Mouse (Mus musculus) ovary, postnatal 10 days (tissue): ENCODE data around the gene Ttc30a1.

ENCODE experiments used
- DNase-seq: peaks from one replicate; pipeline ENCODE4 v3.0.0; 2022; ENCODE audit warnings: low spot score

The Ttc30a1 gene

DNA sequence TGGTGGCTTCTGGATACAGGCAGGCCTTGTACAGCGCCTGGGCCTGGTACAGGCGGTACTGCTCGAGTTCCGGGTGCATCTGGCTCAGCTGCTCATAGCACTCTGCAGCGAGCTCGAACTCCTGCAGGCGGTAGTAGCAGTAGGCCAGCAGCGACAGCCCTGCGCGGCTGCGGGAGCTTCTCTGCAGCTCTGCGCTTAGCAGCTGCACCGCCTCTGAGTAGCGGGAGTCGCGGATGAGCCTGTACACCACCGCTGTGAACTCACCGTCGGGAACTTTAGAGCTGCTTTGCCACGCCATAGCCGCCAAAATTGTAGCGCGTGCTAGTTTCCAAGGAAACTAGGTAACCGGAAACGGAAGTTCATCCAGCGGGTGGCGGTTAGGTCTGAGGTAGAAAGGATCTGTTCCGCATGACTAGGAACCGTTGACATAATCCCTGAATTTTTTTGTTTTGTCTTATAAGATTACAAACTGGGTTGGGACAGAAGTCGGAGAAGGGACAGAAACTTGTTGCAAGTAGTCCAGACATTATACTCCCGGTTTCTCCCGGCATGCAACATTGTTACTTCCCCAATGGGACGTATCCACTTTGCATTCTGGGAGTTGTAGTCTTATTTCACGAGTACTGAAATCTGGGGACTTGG is at the start of gene Ttc30a1:
Ttc30a1 (minus strand) TSS at position 528 of the 642 bp plus-strand sequence.
- DNase-seq: peak; percentile 49

DNA sequence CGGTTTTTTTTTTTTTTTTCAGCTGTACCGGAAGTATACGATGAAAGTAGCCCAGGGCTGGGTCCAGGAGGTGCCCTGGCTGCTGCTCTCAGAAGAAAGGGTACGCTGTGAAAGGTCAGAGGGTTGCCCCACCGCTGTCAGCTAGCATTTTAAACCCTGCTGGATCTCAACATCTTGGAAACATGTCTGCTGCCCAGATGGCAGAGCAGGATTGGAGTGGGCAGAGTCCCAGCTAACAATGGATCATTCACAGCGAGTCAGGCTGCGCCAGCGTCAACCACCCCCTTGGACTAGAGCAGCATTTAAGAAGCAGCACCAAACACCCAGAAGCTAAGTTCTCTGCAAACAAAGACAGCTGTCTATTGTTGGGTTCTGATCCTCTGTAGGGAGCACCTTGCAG is 48.3 kb upstream of the Ttc30a1 start:
- DNase-seq: no peak

DNA sequence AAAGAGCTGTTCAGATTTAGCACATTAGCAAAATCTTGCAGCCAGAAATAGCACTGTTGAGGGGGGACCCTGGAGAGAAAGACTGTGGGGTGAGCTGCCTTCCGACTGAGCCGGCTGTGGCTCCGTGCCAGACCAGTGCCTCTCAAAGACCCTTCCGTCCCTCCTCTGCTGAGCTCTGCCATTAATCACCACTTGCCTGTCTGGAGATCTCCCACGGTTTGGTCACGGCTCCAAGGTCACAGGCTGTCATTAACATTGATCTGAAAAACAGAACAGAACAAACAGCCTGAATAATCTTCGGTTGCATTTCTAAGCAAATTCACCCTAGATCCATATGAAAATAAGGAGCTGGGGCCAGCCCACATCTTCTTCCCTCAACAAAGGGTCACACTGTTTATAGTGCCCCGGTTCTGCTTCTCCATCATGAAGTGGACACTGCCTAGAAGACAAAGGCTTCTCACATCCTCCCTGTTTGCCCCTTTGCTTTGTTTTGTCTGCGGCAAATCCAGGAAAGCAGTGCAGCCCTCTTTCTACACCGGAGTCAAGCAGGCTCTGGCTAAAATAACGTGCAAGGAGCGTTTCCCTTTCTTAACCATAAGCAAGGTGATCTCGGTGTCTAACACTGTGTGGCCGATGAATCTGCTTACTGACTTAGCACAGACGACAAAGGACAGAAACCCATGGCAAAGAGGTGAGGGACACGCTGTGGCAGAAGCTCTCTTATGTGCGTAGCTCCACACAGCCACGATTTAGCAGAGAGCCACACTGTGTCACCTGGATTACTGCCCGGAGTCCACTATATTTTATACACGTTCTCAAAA is 47.5 kb upstream of the Ttc30a1 start:
- no peak for DNase-seq

DNA sequence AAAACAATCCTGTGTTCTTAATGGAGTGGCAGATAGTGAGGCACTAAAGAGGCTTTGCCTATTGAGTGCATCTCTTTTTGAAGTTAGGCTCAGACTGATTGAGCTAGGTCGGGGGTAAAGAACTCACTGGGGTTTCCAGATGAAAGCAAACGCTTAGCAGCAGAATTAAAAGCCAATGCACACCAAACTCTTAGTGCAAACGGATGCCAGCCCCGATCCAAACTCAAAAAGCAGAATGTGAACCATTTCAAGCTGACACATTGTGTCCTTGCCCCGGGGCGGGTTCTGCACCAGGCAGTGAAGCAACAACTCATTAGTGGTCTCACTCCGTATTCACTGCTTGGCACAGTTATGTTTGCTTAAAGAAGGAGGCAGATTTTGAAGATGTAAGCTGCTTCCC is 35.1 kb upstream of the Ttc30a1 start:
- no peak for DNase-seq

DNA sequence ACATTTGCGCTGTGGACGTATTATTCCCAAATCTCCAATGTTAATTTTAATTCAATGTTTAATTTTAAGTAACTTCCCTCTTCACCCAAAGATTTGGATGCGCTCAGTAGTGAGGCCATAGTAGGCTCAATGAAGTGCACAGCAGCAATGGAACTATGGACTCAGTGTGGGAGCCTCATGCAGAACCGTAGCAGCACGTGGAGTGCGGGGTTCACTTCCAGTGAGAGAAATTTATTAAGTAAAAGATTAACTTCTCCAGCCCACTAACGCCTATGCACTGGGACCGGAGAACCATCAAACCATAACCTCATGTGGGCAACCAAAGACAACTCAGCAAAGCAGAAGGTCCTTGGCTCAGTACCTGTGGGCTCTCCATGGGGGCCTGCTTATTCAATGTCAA is 34.4 kb upstream of the Ttc30a1 start:
- DNase-seq: no peak

DNA sequence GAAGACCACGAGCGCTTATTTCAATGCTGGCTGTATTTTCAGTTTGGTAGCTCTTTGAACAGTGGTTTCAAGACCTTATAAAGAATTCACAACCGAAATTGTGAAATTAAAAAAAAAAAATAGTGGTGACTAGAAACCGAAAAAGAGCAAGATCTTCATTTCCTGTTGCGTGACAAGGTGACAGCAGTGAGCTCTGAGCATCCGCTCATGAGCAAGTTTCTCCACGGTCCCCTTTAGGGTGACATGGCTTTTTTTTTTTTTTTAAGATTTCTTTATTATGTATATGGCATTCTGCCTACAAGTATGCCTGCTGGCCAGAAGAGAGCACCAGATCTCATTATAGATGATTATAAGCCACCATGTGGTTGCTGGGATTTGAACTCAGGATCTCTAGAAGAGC is 33.7 kb upstream of the Ttc30a1 start:
- DNase-seq: no peak

DNA sequence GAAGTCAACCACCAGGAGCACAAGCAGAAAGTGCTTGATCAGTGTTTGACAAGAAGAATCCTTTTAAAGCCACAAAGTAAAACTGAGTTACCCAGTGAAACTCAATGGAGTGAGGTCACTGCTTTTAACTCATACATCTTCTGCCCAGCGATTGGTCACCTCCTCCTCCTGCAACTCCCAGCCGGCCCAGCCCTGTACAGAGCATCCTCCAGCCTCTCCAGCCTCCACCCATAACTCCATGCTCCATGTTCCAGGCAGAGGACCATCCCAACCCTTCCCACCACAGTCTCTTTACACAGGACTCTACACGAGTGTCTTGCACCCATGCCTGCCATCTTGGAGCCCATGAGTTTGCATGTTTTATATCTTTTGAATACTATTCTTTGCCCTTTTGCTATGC is 32.9 kb upstream of the Ttc30a1 start:
- no peak for DNase-seq

DNA sequence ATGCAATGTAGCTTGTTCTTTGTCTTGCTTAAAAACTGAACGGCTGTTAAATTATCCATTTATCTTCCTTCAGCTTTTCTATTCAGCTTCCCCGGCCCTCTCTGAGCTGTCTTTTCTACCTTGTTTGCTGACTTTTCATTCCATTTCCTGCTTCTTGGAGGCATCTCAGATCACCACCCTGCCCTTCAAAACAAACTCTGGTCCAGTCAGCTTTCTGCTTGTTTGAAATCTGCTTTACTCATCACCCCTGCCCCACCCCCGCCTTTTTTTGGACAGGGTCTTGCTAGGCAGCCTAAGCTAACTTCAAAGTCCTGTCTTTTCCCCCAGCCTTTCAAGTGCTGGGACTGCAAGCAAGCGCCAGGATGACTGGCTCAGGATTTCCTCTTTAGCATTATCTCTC is 24.4 kb upstream of the Ttc30a1 start:
- no peak for DNase-seq

DNA sequence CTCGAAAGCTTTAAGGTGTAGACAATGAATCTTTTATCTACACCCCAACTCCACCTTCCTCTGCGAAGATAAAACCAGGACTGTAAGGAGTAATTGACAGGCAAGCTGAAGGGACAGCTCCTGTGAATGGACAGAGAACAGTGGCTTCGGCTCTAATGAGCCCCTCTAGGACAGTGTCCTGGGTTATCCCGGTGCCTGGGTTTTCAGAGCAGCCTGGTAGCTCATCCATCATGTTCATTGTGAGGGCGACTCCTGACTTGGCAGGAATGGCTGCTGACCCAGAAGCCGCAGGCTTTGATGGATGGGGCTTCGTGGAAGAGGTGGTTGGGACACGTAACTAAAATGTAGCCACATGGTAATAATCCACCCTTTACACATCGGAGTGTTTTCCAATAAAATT is 21.1 kb upstream of the Ttc30a1 start:
- DNase-seq: no peak

DNA sequence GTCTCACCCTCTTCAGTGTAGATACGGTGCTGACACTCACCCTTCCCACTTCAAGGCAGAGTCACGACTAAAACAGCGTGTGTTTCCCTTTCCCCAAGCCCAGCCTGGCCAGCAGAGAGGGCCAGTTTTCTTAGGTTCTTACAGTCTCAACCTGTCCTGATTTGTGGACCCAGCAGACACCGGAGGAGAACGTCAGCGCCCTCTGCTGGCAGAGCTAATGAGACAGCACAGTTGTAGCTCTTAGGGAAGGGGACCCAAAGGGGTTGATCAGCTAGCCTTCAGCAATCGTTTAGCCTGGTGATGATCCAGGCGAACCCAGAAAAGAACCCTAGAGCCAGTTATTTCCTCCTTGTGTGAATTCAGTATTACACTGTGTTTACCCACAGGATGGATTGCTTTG is 19.6 kb upstream of the Ttc30a1 start:
- no peak for DNase-seq

DNA sequence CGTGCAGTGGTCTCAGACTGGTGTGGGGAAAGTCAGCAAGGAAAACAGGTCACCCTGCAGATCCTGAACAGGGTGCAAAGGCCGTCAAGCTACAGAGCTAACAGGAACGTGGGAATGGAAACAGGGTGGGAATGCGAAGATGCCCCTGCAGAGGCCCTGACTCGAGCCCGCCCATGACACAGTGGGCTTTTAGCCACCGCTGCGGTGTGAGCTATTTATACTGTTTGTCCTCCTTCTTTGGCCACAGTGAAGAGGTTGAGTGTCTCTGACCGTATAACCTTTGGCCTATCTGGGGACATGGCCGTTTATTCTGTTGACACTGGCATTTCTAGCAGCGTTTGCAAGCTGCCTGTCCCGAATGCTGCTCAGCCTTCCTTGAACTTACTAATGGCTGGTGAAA is 17.9 kb upstream of the Ttc30a1 start:
- DNase-seq: no peak

DNA sequence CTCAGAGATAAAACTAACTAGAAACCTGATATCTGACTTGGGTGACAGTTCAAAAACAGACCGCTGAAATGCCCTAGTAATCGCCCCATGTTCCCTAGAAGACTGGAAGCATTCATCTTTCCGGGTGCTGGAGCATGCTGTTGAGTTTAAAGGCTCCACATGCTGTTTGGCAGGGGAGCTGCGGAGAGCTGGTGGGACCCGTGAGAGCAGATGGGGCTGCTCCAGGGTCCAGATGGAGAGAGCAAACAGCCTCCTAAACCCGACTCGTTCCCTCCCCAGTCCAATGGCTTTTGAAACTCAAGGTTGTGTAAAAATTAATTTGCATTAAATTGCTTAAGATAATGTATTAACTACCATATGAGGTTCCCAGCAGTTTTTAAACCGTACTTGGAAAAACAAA is 16.9 kb upstream of the Ttc30a1 start:
- DNase-seq: no peak

DNA sequence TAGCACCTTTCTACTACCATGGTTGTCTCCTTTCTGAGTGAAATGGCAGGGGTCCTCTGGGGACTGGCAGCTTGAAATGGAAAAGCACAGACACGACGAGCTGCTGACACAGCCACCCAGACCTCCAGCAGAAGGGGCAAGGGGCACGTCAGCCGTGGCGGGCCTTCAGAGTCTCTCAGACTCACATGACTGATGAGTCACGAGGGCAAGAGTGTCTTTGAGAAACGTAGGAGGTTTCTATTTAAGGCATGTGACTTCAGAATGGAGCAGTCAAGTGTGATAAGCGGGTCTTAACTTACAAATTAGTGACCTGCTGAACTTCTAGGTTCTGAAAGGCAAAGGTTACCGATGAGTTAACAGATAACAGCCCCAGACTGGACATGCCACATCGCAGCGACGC is 16.0 kb upstream of the Ttc30a1 start:
- DNase-seq: no peak

DNA sequence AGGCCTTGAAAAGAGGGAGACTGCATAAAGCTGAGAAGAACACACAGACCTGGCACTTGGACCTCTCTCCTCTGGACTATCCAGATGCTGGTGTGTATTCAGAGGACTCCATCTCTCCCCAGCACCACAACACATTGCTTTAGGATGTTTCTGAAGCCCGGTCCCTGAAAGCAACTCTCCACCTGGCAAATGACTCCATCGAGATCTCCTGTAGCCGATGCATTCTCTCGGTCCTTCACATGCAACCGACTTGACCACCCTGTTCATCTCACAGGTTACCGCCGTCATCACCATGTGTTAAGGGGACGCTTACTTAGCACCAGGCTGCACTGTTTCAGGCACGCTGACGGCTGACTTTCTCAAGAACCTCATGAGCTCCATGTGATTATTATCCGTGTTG is 13.1 kb upstream of the Ttc30a1 start:
- DNase-seq: no peak

DNA sequence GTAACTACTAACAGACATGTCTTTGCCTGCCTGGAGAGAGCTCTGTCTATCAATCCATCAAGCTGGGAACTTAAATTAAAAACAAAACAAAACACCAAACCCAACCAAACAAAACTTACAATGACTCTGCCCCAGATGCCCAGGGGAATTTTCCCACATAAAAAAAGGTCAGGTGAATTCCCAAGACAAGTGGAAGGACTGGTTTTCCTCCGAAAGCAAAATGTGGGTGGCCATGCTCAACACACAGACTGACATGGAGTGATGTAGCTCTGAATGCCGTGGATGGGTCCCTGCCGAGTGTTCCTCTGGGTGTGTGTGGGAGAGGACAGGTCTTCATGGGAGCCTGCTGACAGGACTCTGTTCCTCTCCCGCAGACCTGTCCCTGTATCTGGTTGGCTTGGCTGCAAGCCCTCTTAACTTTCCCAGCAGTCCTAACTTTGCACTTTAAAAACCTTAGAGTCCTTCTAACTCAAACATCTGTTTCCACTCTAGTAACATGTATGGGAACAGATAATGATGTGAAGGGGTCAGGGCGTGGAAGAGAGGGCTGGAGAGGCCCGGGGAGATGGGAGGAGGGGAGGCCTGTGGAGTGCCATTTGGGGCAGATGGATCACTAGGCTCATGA is 9.9 kb upstream of the Ttc30a1 start:
- DNase-seq: no peak

DNA sequence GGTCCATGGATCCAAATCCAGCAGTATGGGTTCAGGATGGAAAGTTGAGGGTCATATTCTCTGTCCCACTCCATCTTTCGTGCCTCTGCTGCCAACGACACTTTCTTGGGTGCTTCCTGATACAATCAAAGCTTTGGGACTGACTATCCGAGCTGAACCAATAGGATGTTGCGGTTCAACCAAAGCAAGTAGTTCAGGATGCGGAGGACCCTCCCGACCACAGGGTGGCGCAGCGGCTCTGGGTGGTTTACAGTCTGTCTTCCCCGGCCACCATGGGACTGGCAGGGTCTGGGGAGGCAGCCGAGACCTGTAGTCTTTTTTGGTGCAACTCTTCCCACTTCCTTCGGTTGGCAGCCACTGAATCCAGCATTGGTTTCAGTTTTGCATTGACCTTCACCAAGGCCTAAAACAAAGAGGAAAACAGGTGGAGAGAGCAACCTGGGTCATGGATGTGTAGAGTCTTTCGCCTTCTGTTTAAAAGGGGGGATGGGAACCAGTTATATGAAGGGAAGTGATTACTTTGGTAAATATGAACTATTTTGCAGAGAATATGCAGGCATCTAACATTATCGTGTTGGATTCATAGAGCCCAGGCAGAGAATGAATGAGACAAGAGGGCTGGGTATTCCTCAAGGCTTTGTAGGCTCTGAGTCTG is 9.2 kb upstream of the Ttc30a1 start:
- DNase-seq: peak; percentile 20

DNA sequence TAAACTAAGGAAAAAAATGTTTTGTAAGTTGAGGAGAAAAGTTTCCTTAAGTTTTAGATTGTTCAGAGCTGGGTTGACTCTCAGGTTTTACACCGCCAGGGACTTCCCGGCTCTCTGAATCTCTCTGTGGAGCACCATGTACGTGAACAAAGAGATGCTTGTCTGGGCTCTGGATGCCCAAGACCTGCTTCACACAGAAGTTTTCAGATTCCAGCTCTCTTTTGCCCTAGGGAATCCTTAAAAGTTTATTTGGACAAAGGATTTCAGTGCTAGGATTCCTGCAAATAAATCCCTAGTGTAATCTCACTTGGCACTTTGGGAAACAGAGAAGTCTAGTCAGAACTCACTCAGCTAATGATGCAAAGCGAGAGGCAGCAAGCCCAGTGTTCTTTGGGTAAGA is 7.9 kb upstream of the Ttc30a1 start:
- DNase-seq: no peak

DNA sequence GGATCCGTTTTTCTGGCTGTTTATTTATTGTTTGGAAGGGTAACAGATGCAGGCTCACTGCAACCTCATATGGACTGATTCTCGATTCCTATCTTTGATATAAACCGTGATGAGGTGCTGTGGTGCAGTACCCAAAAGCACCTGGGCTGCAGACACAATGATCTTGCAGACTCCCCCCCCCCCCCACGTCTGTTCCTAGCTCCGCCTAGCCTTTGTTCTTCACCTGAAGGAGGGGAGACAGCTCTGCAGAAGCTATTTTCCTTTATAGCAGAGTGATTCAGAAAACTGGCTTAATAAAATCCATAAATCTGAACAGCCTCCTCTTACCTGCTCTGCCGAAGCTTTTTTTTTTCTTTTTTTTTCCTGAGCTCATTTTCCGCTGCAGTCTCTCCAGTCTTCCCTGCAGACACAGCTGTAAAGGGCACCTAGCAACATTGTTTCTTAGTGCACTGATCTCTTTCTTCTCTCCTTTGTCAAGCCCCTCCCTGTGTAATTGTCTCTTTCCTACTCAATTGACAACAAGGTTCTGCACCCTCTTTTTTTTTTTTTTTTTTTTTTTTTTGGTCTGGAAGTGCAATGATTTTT is 7.1 kb upstream of the Ttc30a1 start:
- DNase-seq: no peak

DNA sequence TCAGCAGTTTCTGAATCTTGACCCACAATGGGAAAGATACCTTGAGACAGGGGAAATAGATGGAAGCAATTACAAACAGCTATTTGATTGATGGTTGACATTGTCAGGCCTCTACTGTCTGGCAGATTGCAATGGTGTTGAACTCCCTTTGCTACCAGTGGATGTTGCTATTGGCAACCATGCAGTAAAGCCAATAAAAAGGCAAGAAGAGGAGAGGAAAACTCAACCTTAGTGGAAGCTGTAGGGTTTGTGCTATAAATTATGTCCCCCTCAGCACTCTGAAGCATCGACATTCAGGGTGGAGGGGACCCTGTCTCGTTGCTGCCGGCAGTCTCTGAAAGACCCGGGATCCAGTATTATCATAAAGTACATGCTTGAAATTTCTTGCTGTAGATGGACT is 6.6 kb upstream of the Ttc30a1 start:
- no peak for DNase-seq

DNA sequence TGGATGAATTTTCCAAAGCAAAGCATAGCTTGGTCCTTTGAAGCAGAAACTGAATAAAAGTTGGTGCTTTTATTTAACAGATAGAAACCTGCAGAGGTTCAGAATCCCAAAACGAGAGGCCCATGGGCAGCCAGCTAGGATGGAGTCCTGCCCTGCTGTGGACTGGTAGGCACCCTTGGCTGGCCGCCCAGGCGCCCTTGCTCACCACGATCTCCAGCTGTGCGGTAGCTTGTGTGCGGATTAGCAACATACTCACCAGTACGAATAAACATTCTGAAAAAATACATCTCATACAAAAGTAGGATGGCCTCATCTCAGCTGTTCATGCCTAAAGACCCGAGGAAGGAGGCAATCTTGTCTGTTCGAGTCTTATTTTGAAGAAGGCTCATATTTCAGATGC is 6.0 kb upstream of the Ttc30a1 start:
- DNase-seq: no peak

DNA sequence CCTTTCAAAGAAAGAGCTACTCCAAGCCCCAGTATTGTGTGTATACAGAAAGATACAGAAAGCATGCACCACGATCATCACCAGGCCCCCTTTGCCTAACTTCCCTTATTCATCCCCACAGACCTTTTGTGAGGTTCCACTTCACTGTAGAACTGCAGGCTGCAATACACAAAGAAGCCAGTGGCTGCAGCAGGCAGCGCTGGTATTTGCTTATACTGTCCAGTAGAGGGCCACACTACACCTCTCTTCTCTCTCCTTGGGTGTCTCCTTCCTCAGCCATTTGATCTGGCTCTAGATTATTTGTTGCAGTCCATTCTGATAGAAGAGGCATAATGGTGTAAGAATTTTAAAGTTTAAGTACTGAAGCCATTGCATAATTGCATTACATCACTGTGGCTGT is 3.4 kb upstream of the Ttc30a1 start:
- no peak for DNase-seq

DNA sequence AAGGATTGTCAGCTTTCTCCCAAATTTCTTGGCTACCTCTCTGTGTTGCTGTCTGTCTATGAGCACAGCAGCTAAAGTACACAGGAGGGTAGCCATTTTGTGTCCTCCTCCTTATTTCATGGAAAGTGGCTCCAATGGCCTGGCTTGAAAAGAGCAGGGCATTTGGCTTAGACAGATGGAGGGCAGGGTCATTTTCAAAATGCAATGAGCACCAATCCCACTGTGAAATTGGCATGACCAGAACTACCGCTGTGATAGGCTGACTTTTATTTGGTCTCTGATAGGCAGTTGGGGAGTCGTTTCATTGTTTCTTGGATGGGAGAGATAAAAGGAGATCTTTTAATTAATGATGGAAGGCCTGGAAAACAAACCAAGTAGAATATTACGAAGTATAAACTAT is 2.1 kb upstream of the Ttc30a1 start:
- DNase-seq: no peak

DNA sequence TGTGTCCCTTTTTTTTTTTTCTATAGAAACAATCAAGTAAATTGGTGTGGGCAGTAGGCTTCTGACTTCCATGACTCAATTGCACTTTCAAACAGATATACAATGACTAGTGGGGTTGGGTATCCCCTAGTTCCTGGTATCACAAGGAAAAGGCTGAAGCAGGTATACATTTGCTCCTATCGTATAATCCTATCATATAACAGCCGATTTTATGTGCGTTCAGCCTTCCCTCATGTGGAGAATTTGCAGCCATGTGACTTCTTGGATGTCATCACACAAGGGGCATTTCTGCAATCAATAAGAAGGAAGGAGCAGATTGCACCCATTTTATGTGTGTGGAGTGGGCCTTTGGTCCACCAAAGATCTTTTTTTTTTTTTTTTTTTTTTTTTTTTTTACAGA is 1.3 kb upstream of the Ttc30a1 start:
- DNase-seq: no peak
